Mouse (Mus musculus) erythroblast, embryonic 14.5 days (primary cell): ENCODE measurements around the gene Grk2. TPM values are rescaled to one million over a fixed set of nuclear protein-coding genes. Genes with fewer than 3 reads are reported as not detected.

Experiments
- H3K27me3 ChIP-seq: 2 replicates; pipeline ENCODE4 v1.6.1; 2012; ENCODE audit warnings: inconsistent platforms; ENCODE audit not compliant: control insufficient read depth
- H3K36me3 ChIP-seq: 2 replicates; pipeline ENCODE4 v1.6.1; 2012; ENCODE audit warnings: mild to moderate bottlenecking, inconsistent platforms; ENCODE audit not compliant: control insufficient read depth
- H3K4me1 ChIP-seq: 2 replicates; pipeline ENCODE4 v1.6.1; 2012; ENCODE audit warnings: inconsistent platforms; ENCODE audit not compliant: control insufficient read depth
- H3K4me3 ChIP-seq: replicated peaks from 2 replicates; pipeline ENCODE3; 2012; ENCODE audit warnings: moderate library complexity, mild to moderate bottlenecking, inconsistent platforms
- H3K9me3 ChIP-seq: 2 replicates; pipeline ENCODE4 v1.6.1; 2012; ENCODE audit warnings: low read length, inconsistent platforms, mixed read lengths; ENCODE audit not compliant: control insufficient read depth
- GATA1 ChIP-seq: IDR thresholded peaks from 2 replicates; pipeline ENCODE4 v1.6.1; 2012; ENCODE audit warnings: low read length, inconsistent platforms, mixed read lengths
- TAL1 ChIP-seq: IDR thresholded peaks from 3 replicates; pipeline ENCODE4 v1.6.1; 2012; ENCODE audit warnings: low read length, inconsistent platforms, mixed read lengths
- polyA plus RNA-seq: library from polyadenylated mRNA; stranded (reverse); fragments of >175 nt; gene quantifications from 2 replicates; pipeline ENCODE4 v1.2.3, GENCODE M21; 2012

Gene Grk2
- polyA plus RNA-seq, 1 experiment = 22.2 TPM

GRCm38 (mm10) chr19:4247010-4247409, 59.0 kb downstream of the Grk2 start:
- H3K9me3 ChIP-seq = no peaks in the 10 kb centered on the region
- TF ChIP-seq TAL1 (no peak), GATA1 (no peak)
- peaks cover 16% of the 10 kb centered on the region for H3K27me3 ChIP-seq
- no peaks in the 10 kb centered on the region; the same call in 1 of the 2 replicates for H3K4me1 ChIP-seq
- no peak overlapping the region for H3K4me3 ChIP-seq
- no peaks in the 10 kb centered on the region for H3K36me3 ChIP-seq

- Histone ChIP-seq H3K27me3 (peaks cover 13% of the 10 kb centered on the region), H3K36me3 (no peaks in the 10 kb centered on the region), H3K4me1 (no peaks in the 10 kb centered on the region; the same call in 1 of the 2 replicates), H3K9me3 (no peaks in the 10 kb centered on the region), H3K4me3 (no peak overlapping the region)
- TF ChIP-seq GATA1 = no peak
- TF ChIP-seq TAL1 = no peak
These were observed 61.2 kb downstream of the Grk2 start for GRCm38 (mm10) chr19:4244775-4245174.

DNA sequence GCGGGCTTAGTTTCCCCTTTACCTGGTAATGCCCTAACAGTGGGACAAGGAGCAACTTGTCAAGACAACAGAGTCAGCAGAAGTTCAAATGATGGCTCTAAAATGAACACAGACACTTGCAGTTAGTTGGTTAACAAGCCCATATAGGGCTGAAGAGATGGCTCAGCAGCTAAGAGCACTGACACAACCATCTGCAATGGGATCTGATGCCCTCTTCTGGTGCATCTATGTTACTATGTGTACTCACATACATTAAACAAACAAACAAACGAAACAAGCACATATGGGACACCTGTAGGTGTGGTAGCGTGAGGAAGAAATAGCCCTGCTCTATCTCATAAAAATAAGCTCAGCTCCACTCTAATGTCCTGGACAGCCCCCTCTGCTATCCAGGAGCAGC, 63.6 kb downstream of the Grk2 start:
- no peak for TF ChIP-seq TAL1
- no peak for TF ChIP-seq GATA1
- Histone ChIP-seq H3K4me3 (no peak overlapping the region), H3K36me3 (no peaks in the 10 kb centered on the region), H3K4me1 (no peaks in the 10 kb centered on the region; the same call in 1 of the 2 replicates), H3K9me3 (no peaks in the 10 kb centered on the region), H3K27me3 (peaks cover 6% of the 10 kb centered on the region)

- H3K9me3 ChIP-seq = no peaks in the 10 kb centered on the region
- H3K27me3 ChIP-seq = peaks cover 6% of the 10 kb centered on the region
- TF ChIP-seq GATA1 = no peak
- no peak for TF ChIP-seq TAL1
These were observed 65.8 kb downstream of the Grk2 start for GRCm38 (mm10) chr19:4240247-4240668.

More at GRCm38 (mm10) chr19:4240247-4240668, 65.8 kb downstream of the Grk2 start:
- H3K4me1 ChIP-seq = no peaks in the 10 kb centered on the region; the same call in 1 of the 2 replicates
- H3K4me3 ChIP-seq = no peak overlapping the region
- no peaks in the 10 kb centered on the region for H3K36me3 ChIP-seq

Other genes starting within 250 kb of the Grk2 start
- gene Gstp3, start 246.7 kb downstream of the Grk2 start, polyA plus RNA-seq = 1.3 TPM in 2 replicates
- not detected in 2 replicates for gene Cabp2, start 224.6 kb downstream of the Grk2 start, polyA plus RNA-seq
- gene Cdk2ap2, start 209.0 kb downstream of the Grk2 start, polyA plus RNA-seq = 11.2 and 12.1 TPM in 2 replicates
- gene Pitpnm1, start 206.2 kb downstream of the Grk2 start, polyA plus RNA-seq = 0.66 and 0.94 TPM in 2 replicates
- gene Aip, start 180.4 kb downstream of the Grk2 start, polyA plus RNA-seq = 23.9 and 25.1 TPM in 2 replicates
- gene Gpr152, start 166.4 kb downstream of the Grk2 start, polyA plus RNA-seq = 0.01 TPM in 1 of 2 replicates, not detected in the other
- gene Cabp4, start 162.2 kb downstream of the Grk2 start, polyA plus RNA-seq = 0.05 TPM in 2 replicates
- 6.2 and 7.5 TPM in 2 replicates for gene Coro1b, start 157.6 kb downstream of the Grk2 start, polyA plus RNA-seq
- gene Ptprcap, start 152.6 kb downstream of the Grk2 start, polyA plus RNA-seq = 5.6 and 7.7 TPM in 2 replicates
- 24.5 and 32.5 TPM in 2 replicates for gene Rps6kb2, start 142.9 kb downstream of the Grk2 start, polyA plus RNA-seq
- not detected in 2 replicates for gene Carns1, start 130.7 kb downstream of the Grk2 start, polyA plus RNA-seq
- 0.18 and 0.22 TPM in 2 replicates for gene Tbc1d10c, start 114.9 kb downstream of the Grk2 start, polyA plus RNA-seq
- gene Ppp1ca, start 114.2 kb downstream of the Grk2 start, polyA plus RNA-seq = 42.7 and 52.0 TPM in 2 replicates
- 2.6 and 3.9 TPM in 2 replicates for gene Rad9a, start 104.6 kb downstream of the Grk2 start, polyA plus RNA-seq
- gene Clcf1, start 92.0 kb downstream of the Grk2 start, polyA plus RNA-seq = not detected in 2 replicates
- 0.22 TPM in 1 of 2 replicates, not detected in the other for gene AC109138.7, start 91.9 kb downstream of the Grk2 start, polyA plus RNA-seq
- 0.49 and 0.74 TPM in 2 replicates for gene Pold4, start 74.3 kb downstream of the Grk2 start, polyA plus RNA-seq
- gene Ssh3, start 37.0 kb downstream of the Grk2 start, polyA plus RNA-seq = 0.19 and 0.24 TPM in 2 replicates
- 0.22 and 0.38 TPM in 2 replicates for gene Ankrd13d, start 23.1 kb downstream of the Grk2 start, polyA plus RNA-seq
- 1.3 and 2.7 TPM in 2 replicates for gene Kdm2a, start 92.1 kb upstream of the Grk2 start, polyA plus RNA-seq
- gene Rhod, start 133.2 kb upstream of the Grk2 start, polyA plus RNA-seq = not detected in 2 replicates
- gene Syt12, start 171.2 kb upstream of the Grk2 start, polyA plus RNA-seq = not detected in 2 replicates
- not detected in 2 replicates for gene 2010003K11Rik, start 192.4 kb upstream of the Grk2 start, polyA plus RNA-seq
- gene Pcx, start 204.2 kb upstream of the Grk2 start, polyA plus RNA-seq = 18.5 and 18.7 TPM in 2 replicates